Mouse (Mus musculus) heart, postnatal 25 days (tissue): Measurements from ENCODE around the gene Tut4. TPM values are rescaled to one million over a fixed set of nuclear protein-coding genes. Genes with fewer than 3 reads are reported as not detected.
A peak's percentile ranks its signal among the peaks of the same experiment; 100 is the strongest.

ENCODE experiments used
- DNase-seq: peaks from one replicate; pipeline ENCODE4 v3.0.0; 2022; ENCODE audit warnings: low spot score
- intact Hi-C: fragments of 180-260 bp; cut with DNase I; formaldehyde crosslinking; loops from one replicate; pipeline ENCODE4 v1.15.1; 2025
- total RNA-seq, 2 experiments: library from RNA; stranded (reverse); gene quantifications; 2 replicates each; pipeline ENCODE4 v1.2.3; 2021

The Tut4 gene
- total RNA-seq, result 10 to 100 TPM; 21.2 to 24.0 TPM

GRCm38 (mm10) chr4:108459231-108460155, at the start of gene Tut4:
Gene Tut4 (plus strand): TSS chr4:108459426.
- DNase-seq, result peak; percentile 79

GRCm38 (mm10) chr4:108424587-108424986, 34.6 kb upstream of the Tut4 start:
- intact Hi-C loops, result no loop called here
- no peak for DNase-seq

More at GRCm38 (mm10) chr4:108459231-108460155, at the start of gene Tut4:
- intact Hi-C loops, result loop anchor here (2.0 to 5.0 kb wide), 3 partner anchors 52 to 121 kb away; partner anchors contain the start of gene Gpx7

- intact Hi-C loops, result no loop called here
- no peak for DNase-seq
These were observed 31.4 kb upstream of the Tut4 start for GRCm38 (mm10) chr4:108427719-108428340.

- DNase-seq, result no peak
These were observed 30.9 kb upstream of the Tut4 start for GRCm38 (mm10) chr4:108428341-108428721.

GRCm38 (mm10) chr4:108430656-108431560, 28.3 kb upstream of the Tut4 start:
- intact Hi-C loops, result no loop called here
- DNase-seq, result no peak

More at GRCm38 (mm10) chr4:108428341-108428721, 30.9 kb upstream of the Tut4 start:
- intact Hi-C loops, result no loop called here

GRCm38 (mm10) chr4:108431561-108431936, 27.7 kb upstream of the Tut4 start:
- intact Hi-C loops, result no loop called here
- no peak for DNase-seq

- intact Hi-C loops, result no loop called here
- DNase-seq, result no peak
These were observed 25.9 kb upstream of the Tut4 start for GRCm38 (mm10) chr4:108433341-108433740.

- intact Hi-C loops, result no loop called here
- no peak for DNase-seq
These were observed 25.0 kb upstream of the Tut4 start for GRCm38 (mm10) chr4:108434221-108434620.

- intact Hi-C loops, result no loop called here
- no peak for DNase-seq
These were observed 24.4 kb upstream of the Tut4 start for GRCm38 (mm10) chr4:108434781-108435180.

GRCm38 (mm10) chr4:108435646-108436045, 23.6 kb upstream of the Tut4 start:
- intact Hi-C loops, result no loop called here
- DNase-seq, result no peak

- DNase-seq, result no peak
- intact Hi-C loops, result no loop called here
These were observed 23.0 kb upstream of the Tut4 start for GRCm38 (mm10) chr4:108436225-108436624.

- no peak for DNase-seq
- intact Hi-C loops, result no loop called here
These were observed 21.0 kb upstream of the Tut4 start for GRCm38 (mm10) chr4:108438082-108438840.

- intact Hi-C loops, result no loop called here
- DNase-seq, result no peak
These were observed 11.1 kb upstream of the Tut4 start for GRCm38 (mm10) chr4:108448091-108448490.

- intact Hi-C loops, result loop anchor here (5.0 kb wide), 1 partner anchor 49 kb away; the partner anchor contains the start of gene Gpx7
- DNase-seq, result no peak
These were observed 3.2 kb upstream of the Tut4 start for GRCm38 (mm10) chr4:108456028-108456427.

GRCm38 (mm10) chr4:108458201-108458741, 955 bp upstream of the Tut4 start:
- no peak for DNase-seq
- intact Hi-C loops, result loop anchor here (2.0 to 5.0 kb wide), 2 partner anchors 51 to 71 kb away; partner anchors contain the start of gene Gpx7

GRCm38 (mm10) chr4:108460156-108460923, 1.1 kb downstream of the Tut4 start:
- intact Hi-C loops, result loop anchor here (2.0 kb wide), 1 partner anchor 122 kb away; no protein-coding TSS in a partner anchor
- DNase-seq, result peak; percentile 21

- intact Hi-C loops, result loop anchor here (2.0 kb wide), 1 partner anchor 123 kb away; no protein-coding TSS in a partner anchor
- DNase-seq, result no peak
These were observed 2.2 kb downstream of the Tut4 start for GRCm38 (mm10) chr4:108461262-108461903.

GRCm38 (mm10) chr4:108473586-108473985, 14.4 kb downstream of the Tut4 start:
- intact Hi-C loops, result no loop called here
- DNase-seq, result no peak
